30 mouse cellular contexts compared by ENCODE assay signal in genomic region chr13:23729706-23730105, GRCm38 (mm10). TPM values are rescaled to one million over a fixed set of nuclear protein-coding genes. Genes with fewer than 3 reads are reported as not detected.
A peak's percentile ranks its signal among the peaks of the same experiment; 100 is the strongest.
DNase-seq lines count a peak whose midpoint lies in the region; ATAC-seq lines count a peak whose summit lies in the region.
"Had no signal": no experiment of that assay in that cellular context is flagged by ENCODE, and none has a peak within 500 bp of the region (broad histone marks: within the 10 kb centered on the region; RNA-seq: fewer than 3 reads in every experiment).

No protein-coding gene starts in this region.

- H3K9ac ChIP-seq in liver, embryonic 12.5 days, result no peak overlapping the region
- H3K9ac ChIP-seq in liver, embryonic 13.5 days, result peak overlapping the region; percentile 9; the same call in 1 of the 2 replicates
- H3K9ac ChIP-seq: embryonic facial prominence, embryonic 13.5 days; forebrain, embryonic 13.5 days; heart, embryonic 15.5 days; hindbrain, embryonic 14.5 days; lung, embryonic 14.5 days; midbrain, embryonic 12.5 days had no signal

- WGBS in liver, embryonic 12.5 days (ENCODE audit: insufficient replicate concordance), result 78% methylated on average over 5 of the region's 5 CpGs
- WGBS in liver, embryonic 13.5 days (ENCODE audit: insufficient replicate concordance), result 81% methylated on average over 5 of the region's 5 CpGs

- H3K9me3 ChIP-seq in liver, embryonic 12.5 days (replicated peaks), result no peaks in the 10 kb centered on the region
- no peaks in the 10 kb centered on the region for H3K9me3 ChIP-seq in liver, embryonic 13.5 days (replicated peaks)
- H3K9me3 ChIP-seq: embryonic facial prominence, embryonic 13.5 days; forebrain, embryonic 13.5 days; heart, embryonic 15.5 days; midbrain, embryonic 12.5 days had no signal

- H3K27me3 ChIP-seq in liver, embryonic 12.5 days (replicated peaks), result 0 out of 2 replicates have a peak, but pooled peaks cover 2% of the 10 kb centered on the region
- H3K27me3 ChIP-seq in liver, embryonic 13.5 days, result no peaks in the 10 kb centered on the region
- H3K27me3 ChIP-seq: embryonic facial prominence, embryonic 13.5 days; forebrain, embryonic 13.5 days; heart, embryonic 15.5 days; midbrain, embryonic 12.5 days; Patski had no signal

- H3K4me1 ChIP-seq in liver, embryonic 12.5 days, result peaks cover 47% of the 10 kb centered on the region
- H3K4me1 ChIP-seq in brown adipose tissue, adult 24 weeks (ENCODE audit: control insufficient read depth, insufficient read depth, insufficient read length, low read length), result peaks cover 4% of the 10 kb centered on the region; the same call in 1 of the 2 replicates
- H3K4me1 ChIP-seq in liver, embryonic 13.5 days (replicated peaks), result peaks cover 43% of the 10 kb centered on the region
- H3K4me1 ChIP-seq: embryonic facial prominence, embryonic 13.5 days; forebrain, embryonic 13.5 days; midbrain, embryonic 12.5 days had no signal

- H3K4me3 ChIP-seq in liver, embryonic 12.5 days, result no peak overlapping the region
- H3K4me3 ChIP-seq in brown adipose tissue, adult 24 weeks (ENCODE audit: insufficient read depth, low read depth, low read length), result no peak overlapping the region
- H3K4me3 ChIP-seq in liver, embryonic 13.5 days (replicated peaks), result no peak overlapping the region
- H3K4me3 ChIP-seq: embryonic facial prominence, embryonic 13.5 days; erythroblast, embryonic 14.5 days; forebrain, embryonic 13.5 days; heart, embryonic 15.5 days; left cerebral cortex, adult 2 months; midbrain, embryonic 12.5 days had no signal

- ATAC-seq in liver, embryonic 12.5 days, result no peak
- ATAC-seq in liver, embryonic 13.5 days (ENCODE audit: low read depth), result peak; percentile 5; the same call in 1 of the 2 replicates
- ATAC-seq: forebrain, embryonic 13.5 days had no signal

- no peaks in the 10 kb centered on the region for H3K36me3 ChIP-seq in liver, embryonic 12.5 days
- H3K36me3 ChIP-seq in liver, embryonic 13.5 days, result no peaks in the 10 kb centered on the region
- H3K36me3 ChIP-seq: embryonic facial prominence, embryonic 13.5 days; heart, embryonic 15.5 days; midbrain, embryonic 12.5 days had no signal

- DNase-seq in heart, adult 11 months, result peak; percentile 87
- no peak for DNase-seq in heart, adult 9 months (ENCODE audit: low spot score in 2 of 2)
- DNase-seq in liver, result no peak
- DNase-seq in liver, embryonic 13.5 days, result no peak
- DNase-seq in frontal cortex, postnatal 36 days (ENCODE audit: low spot score in 2 of 2), result no peak
- DNase-seq in layer of hippocampus, postnatal 14 days (ENCODE audit: low spot score in 2 of 2), result no peak
- DNase-seq: adrenal gland, postnatal 10 days; cerebellum, adult 11 months; cerebellum, adult 9-10 months; cerebellum, postnatal 36 days; embryo, embryonic 11 days; lung, postnatal 14 days; retina, postnatal 1 day; right cerebral cortex, postnatal 25 days; spleen, adult 18-20 months had no signal

- H3K27ac ChIP-seq in liver, embryonic 12.5 days, result 0 out of 2 replicates have a peak overlapping the region, but pooled peaks have one; percentile 65
- peak overlapping the region; percentile 61 for H3K27ac ChIP-seq in brown adipose tissue, adult 24 weeks (replicated peaks; ENCODE audit: low read depth, low read length)
- peak overlapping the region; percentile 21; the same call in 1 of the 2 replicates for H3K27ac ChIP-seq in liver, embryonic 13.5 days
- H3K27ac ChIP-seq: embryonic facial prominence, embryonic 13.5 days; forebrain, embryonic 13.5 days; hindbrain, embryonic 14.5 days; left cerebral cortex, adult 2 months; midbrain, embryonic 12.5 days; stomach, postnatal 0 days had no signal

- H3K4me2 ChIP-seq in liver, embryonic 12.5 days, result no peak overlapping the region
- no peak overlapping the region for H3K4me2 ChIP-seq in liver, embryonic 13.5 days
- H3K4me2 ChIP-seq: embryonic facial prominence, embryonic 13.5 days; forebrain, embryonic 13.5 days; heart, embryonic 15.5 days; hindbrain, embryonic 14.5 days; lung, embryonic 14.5 days; midbrain, embryonic 12.5 days had no signal

RNA-seq across cellular contexts. Expression of gene Hist1h1c, which starts 8.9 kb away (rescaled TPM):
- 56.9 and 57.2 TPM in 2 replicates for polyA plus RNA-seq in liver, embryonic 12.5 days (2016; fragmentation: Nextera tagmentation; extraction: Ambion mirVana)
- polyA plus RNA-seq in brown adipose tissue, adult 24 weeks (2012; ENCODE audit: insufficient read depth, insufficient read length, missing spikeins), result 112 and 175 TPM in 2 replicates
- 60.3 and 72.2 TPM in 2 replicates for polyA plus RNA-seq in liver, embryonic 13.5 days (2015; fragmentation: Nextera tagmentation; extraction: Ambion mirVana)
- total RNA-seq in layer of hippocampus, postnatal 14 days (2021), result 10 to 100 TPM; 64.6 to 74.5 TPM

RNA-seq across cellular contexts. Expression of gene Hist1h3c, which starts 15.7 kb away (rescaled TPM):
- 4.8 and 6.7 TPM in 2 replicates for polyA plus RNA-seq in liver, embryonic 12.5 days (2016; fragmentation: Nextera tagmentation; extraction: Ambion mirVana)
- polyA plus RNA-seq in brown adipose tissue, adult 24 weeks (2012; ENCODE audit: insufficient read depth, insufficient read length, missing spikeins), result not detected in 2 replicates
- 5.2 and 5.9 TPM in 2 replicates for polyA plus RNA-seq in liver, embryonic 13.5 days (2015; fragmentation: Nextera tagmentation; extraction: Ambion mirVana)
- total RNA-seq in layer of hippocampus, postnatal 14 days (2021), result 10 to 100 TPM; 11.9 to 12.2 TPM
- total RNA-seq: gastrocnemius, adult 18-20 months had no signal
- polyA plus RNA-seq: neural tube, embryonic 14.5 days had no signal

RNA-seq across cellular contexts. Expression of gene Hist1h2bb, which starts 16.8 kb away (rescaled TPM):
- polyA plus RNA-seq in liver, embryonic 12.5 days (2016; fragmentation: Nextera tagmentation; extraction: Ambion mirVana), result 4.6 and 5.5 TPM in 2 replicates
- polyA plus RNA-seq in brown adipose tissue, adult 24 weeks (2012; ENCODE audit: insufficient read depth, insufficient read length, missing spikeins), result not detected in 2 replicates
- 3.9 and 5.6 TPM in 2 replicates for polyA plus RNA-seq in liver, embryonic 13.5 days (2015; fragmentation: Nextera tagmentation; extraction: Ambion mirVana)
- total RNA-seq in layer of hippocampus, postnatal 14 days (2021), result 10 to 100 TPM; 19.6 to 29.4 TPM
- polyA plus RNA-seq: neural tube, embryonic 14.5 days had no signal

RNA-seq across cellular contexts. Expression of gene Hfe, which starts 19.1 kb away (rescaled TPM):
- polyA plus RNA-seq in liver, embryonic 12.5 days (2016; fragmentation: Nextera tagmentation; extraction: Ambion mirVana), result 4.9 and 5.7 TPM in 2 replicates
- 30.2 and 34.3 TPM in 2 replicates for polyA plus RNA-seq in brown adipose tissue, adult 24 weeks (2012; ENCODE audit: insufficient read depth, insufficient read length, missing spikeins)
- 6.6 and 8.8 TPM in 2 replicates for polyA plus RNA-seq in liver, embryonic 13.5 days (2015; fragmentation: Nextera tagmentation; extraction: Ambion mirVana)
- total RNA-seq in layer of hippocampus, postnatal 14 days (2021), result 1 to 10 TPM; 3.4 to 5.4 TPM
- total RNA-seq: MEL had no signal

RNA-seq across cellular contexts. Expression of gene Hist1h2ab, which starts 21.2 kb away (rescaled TPM):
- polyA plus RNA-seq in liver, embryonic 12.5 days (2016; fragmentation: Nextera tagmentation; extraction: Ambion mirVana), result 70.3 TPM in 2 replicates
- polyA plus RNA-seq in brown adipose tissue, adult 24 weeks (2012; ENCODE audit: insufficient read depth, insufficient read length, missing spikeins), result not detected in 2 replicates
- 54.0 and 76.2 TPM in 2 replicates for polyA plus RNA-seq in liver, embryonic 13.5 days (2015; fragmentation: Nextera tagmentation; extraction: Ambion mirVana)
- total RNA-seq in layer of hippocampus, postnatal 14 days (2021), result 10 to 100 TPM; 27.5 to 46.6 TPM
